Mouse (Mus musculus) liver, postnatal 0 days (tissue): Measurements from ENCODE around the gene Car5a.

Experiments
- CTCF ChIP-seq: sonication (generic); IDR thresholded peaks from 2 replicates; pipeline ENCODE4 v1.5.1; 2016; ENCODE audit warnings: antibody characterized with exemption, low read depth
- EP300 ChIP-seq: IDR thresholded peaks from 2 replicates; pipeline ENCODE4 v1.6.1; 2016; ENCODE audit warnings: antibody characterized with exemption, low read depth, mild to moderate bottlenecking

DNA sequence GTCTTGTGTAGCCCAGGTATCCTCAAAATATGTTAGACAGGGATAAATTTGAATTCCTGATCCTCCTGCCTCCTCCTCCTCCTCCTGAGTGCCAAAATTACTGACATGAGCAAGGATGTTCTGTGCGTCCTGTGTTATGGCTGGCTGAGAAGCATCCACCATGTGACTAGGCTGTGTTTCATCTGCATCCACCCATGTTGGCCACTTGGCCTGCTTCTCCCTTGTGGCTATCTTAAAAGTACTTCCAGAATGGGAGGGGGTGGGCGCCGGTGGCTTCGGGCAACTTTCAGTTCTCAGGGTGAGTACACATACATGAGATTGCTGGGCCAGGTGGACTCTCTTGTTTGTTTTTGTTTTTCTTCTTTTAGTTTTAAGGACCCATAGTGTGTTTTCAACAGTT, 25.5 kb downstream of the Car5a start:
- TF ChIP-seq CTCF, result no peak
- no peak for TF ChIP-seq EP300
